Mouse (Mus musculus) ovary, postnatal 36 days (tissue): Measurements from ENCODE around the gene Lbr.

Experiments
- DNase-seq: peaks from one replicate; pipeline ENCODE4 v3.0.0; 2022; ENCODE audit warnings: low spot score, mixed read lengths

Gene Lbr

GRCm38 (mm10) chr1:181771871-181772270 is 71.0 kb downstream of the Lbr start:
- DNase-seq: no peak

GRCm38 (mm10) chr1:181769392-181769791 is 73.5 kb downstream of the Lbr start:
- no peak for DNase-seq
